Mouse (Mus musculus): ENCODE measurements around the gene Mrpl46. TPM values are rescaled to one million over a fixed set of nuclear protein-coding genes. Genes with fewer than 3 reads are reported as not detected.

The Mrpl46 gene
- polyA plus RNA-seq (2012; rRNA removed) (18.7 and 29.4 TPM in 2 replicates), polyA plus RNA-seq (2014; fragmentation: Nextera tagmentation; extraction: Ambion mirVana) (58.6 and 60.3 TPM in 2 replicates)

GRCm38 (mm10) chr7:78782639-78783581 lies at the start of gene Mrpl46, which contains the start of gene Mrps11:
Gene Mrpl46 (minus strand): TSS chr7:78783531.
Gene Mrps11 (plus strand): TSS chr7:78783119.
- H3K4me2 ChIP-seq (replicated peaks; ENCODE audit: low read depth, low read length, severe bottlenecking): peak within 1 kb of the TSS; percentile 72
- peak within 1 kb of the TSS; percentile 71 for H3K4me3 ChIP-seq (replicated peaks; ENCODE audit: low read length)
- peak within 1 kb of the TSS; percentile 61; the same call in 1 of the 2 replicates for H3K27ac ChIP-seq (replicated peaks; ENCODE audit: low read depth, low read length)
- H3K9me3 ChIP-seq (ENCODE audit: control insufficient read depth, low read length): no peaks in the 10 kb centered on the region
- TF ChIP-seq POLR2A (IDR thresholded peaks at IDR 0.05; ENCODE audit: borderline replicate concordance, extremely low read depth, insufficient read depth, insufficient read length): peak; percentile 20; the same call in 1 of the 2 replicates
- peak within 1 kb of the TSS; percentile 82 for H3K9ac ChIP-seq (ENCODE audit: low read depth, low read length, severe bottlenecking)
- H3K36me3 ChIP-seq (ENCODE audit: control insufficient read depth, insufficient read depth, low read length): peaks cover 23% of the 10 kb centered on the region
- WGBS: under 1% methylated on average over 43 of the region's 44 CpGs
- ATAC-seq (ENCODE audit: low FRiP score, low read depth) (peak; percentile 99), DNase-seq (ENCODE audit: low spot score) (peak; percentile 89)
- H3K27me3 ChIP-seq (ENCODE audit: control insufficient read depth, insufficient read depth, low read length): no peaks in the 10 kb centered on the region
- peaks cover 8% of the 10 kb centered on the region; the same call in 1 of the 2 replicates for H3K4me1 ChIP-seq (ENCODE audit: control insufficient read depth, insufficient read depth, low read length)

- no peak overlapping the region for H3K27ac ChIP-seq (replicated peaks; ENCODE audit: low read depth, low read length)
- no peak overlapping the region for H3K4me2 ChIP-seq (replicated peaks; ENCODE audit: low read depth, low read length, severe bottlenecking)
- no peak overlapping the region for H3K4me3 ChIP-seq (replicated peaks; ENCODE audit: low read length)
- DNase-seq (ENCODE audit: low spot score) (no peak), ATAC-seq (ENCODE audit: low FRiP score, low read depth) (no peak)
- TF ChIP-seq POLR2A (IDR thresholded peaks at IDR 0.05; ENCODE audit: borderline replicate concordance, extremely low read depth, insufficient read depth, insufficient read length): no peak
- 74% methylated on average over 14 of the region's 14 CpGs for WGBS
- no peaks in the 10 kb centered on the region for H3K4me1 ChIP-seq (ENCODE audit: control insufficient read depth, insufficient read depth, low read length)
- H3K9me3 ChIP-seq (ENCODE audit: control insufficient read depth, low read length): no peaks in the 10 kb centered on the region
- H3K36me3 ChIP-seq (ENCODE audit: control insufficient read depth, insufficient read depth, low read length): peaks cover 30% of the 10 kb centered on the region
- no peak overlapping the region for H3K9ac ChIP-seq (ENCODE audit: low read depth, low read length, severe bottlenecking)
- no peaks in the 10 kb centered on the region for H3K27me3 ChIP-seq (ENCODE audit: control insufficient read depth, insufficient read depth, low read length)
Observed at GRCm38 (mm10) chr7:78827749-78828362, 44.5 kb upstream of the Mrpl46 start.

- 34% methylated on average over 9 of the region's 9 CpGs for WGBS
- Histone ChIP-seq H3K9ac (ENCODE audit: low read depth, low read length, severe bottlenecking) (no peak overlapping the region), H3K4me1 (ENCODE audit: control insufficient read depth, insufficient read depth, low read length) (no peaks in the 10 kb centered on the region), H3K27me3 (ENCODE audit: control insufficient read depth, insufficient read depth, low read length) (no peaks in the 10 kb centered on the region), H3K36me3 (ENCODE audit: control insufficient read depth, insufficient read depth, low read length) (peaks cover 34% of the 10 kb centered on the region), H3K4me2 (replicated peaks; ENCODE audit: low read depth, low read length, severe bottlenecking) (no peak overlapping the region), H3K4me3 (replicated peaks; ENCODE audit: low read length) (no peak overlapping the region), H3K27ac (replicated peaks; ENCODE audit: low read depth, low read length) (no peak overlapping the region), H3K9me3 (ENCODE audit: control insufficient read depth, low read length) (no peaks in the 10 kb centered on the region)
- no peak for DNase-seq (ENCODE audit: low spot score)
- TF ChIP-seq POLR2A (IDR thresholded peaks at IDR 0.05; ENCODE audit: borderline replicate concordance, extremely low read depth, insufficient read depth, insufficient read length): no peak
- ATAC-seq (ENCODE audit: low FRiP score, low read depth): no peak
Observed at GRCm38 (mm10) chr7:78826682-78827385, 43.5 kb upstream of the Mrpl46 start.

GRCm38 (mm10) chr7:78818336-78818735 lies 35.0 kb upstream of the Mrpl46 start:
- Histone ChIP-seq H3K4me2 (replicated peaks; ENCODE audit: low read depth, low read length, severe bottlenecking) (no peak overlapping the region), H3K9ac (ENCODE audit: low read depth, low read length, severe bottlenecking) (no peak overlapping the region), H3K27ac (replicated peaks; ENCODE audit: low read depth, low read length) (no peak overlapping the region), H3K4me1 (ENCODE audit: control insufficient read depth, insufficient read depth, low read length) (no peaks in the 10 kb centered on the region), H3K36me3 (ENCODE audit: control insufficient read depth, insufficient read depth, low read length) (peaks cover 10% of the 10 kb centered on the region), H3K27me3 (ENCODE audit: control insufficient read depth, insufficient read depth, low read length) (no peaks in the 10 kb centered on the region), H3K9me3 (ENCODE audit: control insufficient read depth, low read length) (no peaks in the 10 kb centered on the region), H3K4me3 (replicated peaks; ENCODE audit: low read length) (no peak overlapping the region)
- DNase-seq (ENCODE audit: low spot score) (no peak), ATAC-seq (ENCODE audit: low FRiP score, low read depth) (no peak)
- no peak for TF ChIP-seq POLR2A (IDR thresholded peaks at IDR 0.05; ENCODE audit: borderline replicate concordance, extremely low read depth, insufficient read depth, insufficient read length)
- 79% methylated on average over 12 of the region's 12 CpGs for WGBS

- no peaks in the 10 kb centered on the region for H3K36me3 ChIP-seq (ENCODE audit: control insufficient read depth, insufficient read depth, low read length)
- H3K4me1 ChIP-seq (ENCODE audit: control insufficient read depth, insufficient read depth, low read length): no peaks in the 10 kb centered on the region
- no peaks in the 10 kb centered on the region for H3K27me3 ChIP-seq (ENCODE audit: control insufficient read depth, insufficient read depth, low read length)
- no peak overlapping the region for H3K4me3 ChIP-seq (replicated peaks; ENCODE audit: low read length)
- H3K9ac ChIP-seq (ENCODE audit: low read depth, low read length, severe bottlenecking): no peak overlapping the region; the same call in 1 of the 2 replicates
- no peak overlapping the region for H3K27ac ChIP-seq (replicated peaks; ENCODE audit: low read depth, low read length)
- no peaks in the 10 kb centered on the region for H3K9me3 ChIP-seq (ENCODE audit: control insufficient read depth, low read length)
- no peak for ATAC-seq (ENCODE audit: low FRiP score, low read depth)
- TF ChIP-seq POLR2A (IDR thresholded peaks at IDR 0.05; ENCODE audit: borderline replicate concordance, extremely low read depth, insufficient read depth, insufficient read length): no peak
- no peak for DNase-seq (ENCODE audit: low spot score)
- no peak overlapping the region for H3K4me2 ChIP-seq (replicated peaks; ENCODE audit: low read depth, low read length, severe bottlenecking)
Observed at GRCm38 (mm10) chr7:78814766-78815165, 31.4 kb upstream of the Mrpl46 start.
